Mouse (Mus musculus) brain, embryonic 14.5 days (tissue): ENCODE data around the gene Catsperz.

Source experiments
- CTCF ChIP-seq: fragments of 200-500 bp; IDR thresholded peaks from 2 replicates; pipeline ENCODE4 v1.5.1; 2012; ENCODE audit warnings: inconsistent platforms, mild to moderate bottlenecking, moderate library complexity, borderline replicate concordance; ENCODE audit not compliant: insufficient read depth, insufficient read length; ENCODE audit errors: extremely low read depth
- POLR2A ChIP-seq: fragments of 200-500 bp; IDR thresholded peaks from 2 replicates; pipeline ENCODE4 v1.6.1; 2012; ENCODE audit warnings: mild to moderate bottlenecking, inconsistent platforms, borderline replicate concordance; ENCODE audit not compliant: poor library complexity, insufficient read depth, insufficient read length, severe bottlenecking; ENCODE audit errors: extremely low read depth

GRCm38 (mm10) chr19:6922901-6923735 lies 2.1 kb downstream of the Catsperz start:
- TF ChIP-seq CTCF (no peak), POLR2A (no peak)
